Mouse (Mus musculus): ENCODE results near the gene Tomm40l. TPM values are rescaled to one million over a fixed set of nuclear protein-coding genes. Genes with fewer than 3 reads are reported as not detected.

Gene Tomm40l
- polyA plus RNA-seq, 1 experiment from 2014 or later, result 33.9 TPM

- Histone ChIP-seq H3K9ac (peak overlapping the region; percentile 51), H3K27ac (no peak overlapping the region), H3K36me3 (no peaks in the 10 kb centered on the region), H3K9me3 (no peaks in the 10 kb centered on the region), H3K4me2 (replicated peaks) (peak overlapping the region; percentile 74), H3K4me1 (peaks cover 9% of the 10 kb centered on the region), H3K4me3 (peak overlapping the region; percentile 56), H3K27me3 (no peaks in the 10 kb centered on the region)
- no peak for ATAC-seq (ENCODE audit: insufficient number of reproducible peaks, insufficient read depth, low FRiP score, low TSS enrichment)
- WGBS, result 6% methylated on average over 22 of the region's 22 CpGs
Observed at GRCm38 (mm10) chr1:171221281-171222193, 777 bp downstream of the Tomm40l start.

- Histone ChIP-seq H3K4me2 (replicated peaks) (peak overlapping the region; percentile 74), H3K27me3 (no peaks in the 10 kb centered on the region), H3K36me3 (no peaks in the 10 kb centered on the region), H3K4me3 (peak overlapping the region; percentile 56; the same call in 1 of the 2 replicates), H3K4me1 (peaks cover 9% of the 10 kb centered on the region), H3K9me3 (no peaks in the 10 kb centered on the region), H3K9ac (peak overlapping the region; percentile 19; the same call in 1 of the 2 replicates), H3K27ac (no peak overlapping the region)
- peak; percentile 17; the same call in 1 of the 2 replicates for ATAC-seq (ENCODE audit: insufficient number of reproducible peaks, insufficient read depth, low FRiP score, low TSS enrichment)
- 9% methylated on average over 10 of the region's 10 CpGs for WGBS
Observed at GRCm38 (mm10) chr1:171220871-171221270, 1.4 kb downstream of the Tomm40l start.

- no peak overlapping the region for H3K4me3 ChIP-seq
- H3K9me3 ChIP-seq, result no peaks in the 10 kb centered on the region
- no peaks in the 10 kb centered on the region for H3K36me3 ChIP-seq
- no peak overlapping the region for H3K27ac ChIP-seq
- peaks cover 6% of the 10 kb centered on the region for H3K4me1 ChIP-seq
- no peaks in the 10 kb centered on the region for H3K27me3 ChIP-seq
- no peak overlapping the region for H3K4me2 ChIP-seq (replicated peaks)
- H3K9ac ChIP-seq, result no peak overlapping the region
- no peak for ATAC-seq (ENCODE audit: insufficient number of reproducible peaks, insufficient read depth, low FRiP score, low TSS enrichment)
- 90% methylated on average over 18 of the region's 18 CpGs for WGBS
Observed at GRCm38 (mm10) chr1:171216241-171216955, 5.9 kb downstream of the Tomm40l start.

- Histone ChIP-seq H3K36me3 (no peaks in the 10 kb centered on the region), H3K4me1 (no peaks in the 10 kb centered on the region), H3K4me2 (replicated peaks) (no peak within 1 kb of the TSS), H3K27ac (no peak within 1 kb of the TSS), H3K4me3 (no peak within 1 kb of the TSS), H3K9me3 (no peaks in the 10 kb centered on the region), H3K27me3 (no peaks in the 10 kb centered on the region), H3K9ac (no peak within 1 kb of the TSS)
- WGBS, result 69% methylated on average over 10 of the region's 10 CpGs
- ATAC-seq (ENCODE audit: insufficient number of reproducible peaks, insufficient read depth, low FRiP score, low TSS enrichment), result no peak
Observed at GRCm38 (mm10) chr1:171213801-171214496, 8.4 kb downstream of the Tomm40l start, which contains the start of gene Nr1i3. Gene Nr1i3 (plus strand): TSS chr1:171213970.

- no peaks in the 10 kb centered on the region for H3K27me3 ChIP-seq
- no peak overlapping the region for H3K4me2 ChIP-seq (replicated peaks)
- H3K27ac ChIP-seq, result no peak overlapping the region
- no peaks in the 10 kb centered on the region for H3K36me3 ChIP-seq
- WGBS, result 42% methylated on average over 3 of the region's 3 CpGs
- no peak overlapping the region for H3K9ac ChIP-seq
- H3K4me3 ChIP-seq, result no peak overlapping the region
- H3K9me3 ChIP-seq, result no peaks in the 10 kb centered on the region
- no peak for ATAC-seq (ENCODE audit: insufficient number of reproducible peaks, insufficient read depth, low FRiP score, low TSS enrichment)
- H3K4me1 ChIP-seq, result no peaks in the 10 kb centered on the region
Observed at GRCm38 (mm10) chr1:171212854-171213253, 9.5 kb downstream of the Tomm40l start.

GRCm38 (mm10) chr1:171209409-171209808 is 12.9 kb downstream of the Tomm40l start:
- no peak overlapping the region for H3K4me2 ChIP-seq (replicated peaks)
- no peak overlapping the region for H3K27ac ChIP-seq
- no peaks in the 10 kb centered on the region for H3K9me3 ChIP-seq
- ATAC-seq (ENCODE audit: insufficient number of reproducible peaks, insufficient read depth, low FRiP score, low TSS enrichment), result no peak
- no peaks in the 10 kb centered on the region for H3K4me1 ChIP-seq
- H3K9ac ChIP-seq, result no peak overlapping the region
- no peaks in the 10 kb centered on the region for H3K36me3 ChIP-seq
- WGBS, result 24% methylated on average over 4 of the region's 4 CpGs
- no peaks in the 10 kb centered on the region for H3K27me3 ChIP-seq
- no peak overlapping the region for H3K4me3 ChIP-seq

GRCm38 (mm10) chr1:171205704-171206493 is 16.4 kb downstream of the Tomm40l start:
- Histone ChIP-seq H3K4me2 (replicated peaks) (no peak overlapping the region), H3K9ac (no peak overlapping the region), H3K4me3 (no peak overlapping the region), H3K27me3 (no peaks in the 10 kb centered on the region), H3K36me3 (no peaks in the 10 kb centered on the region), H3K9me3 (no peaks in the 10 kb centered on the region), H3K4me1 (no peaks in the 10 kb centered on the region), H3K27ac (no peak overlapping the region)
- no peak for ATAC-seq (ENCODE audit: insufficient number of reproducible peaks, insufficient read depth, low FRiP score, low TSS enrichment)
- WGBS, result 78% methylated on average over 6 of the region's 6 CpGs

- H3K27me3 ChIP-seq, result 0 out of 2 replicates have a peak, but pooled peaks cover under 1% of the 10 kb centered on the region
Observed at GRCm38 (mm10) chr1:171204249-171204644, 18.1 kb downstream of the Tomm40l start.

GRCm38 (mm10) chr1:171203471-171204248 is 18.7 kb downstream of the Tomm40l start:
- Histone ChIP-seq H3K4me2 (replicated peaks) (no peak overlapping the region), H3K27me3 (0 out of 2 replicates have a peak, but pooled peaks cover 7% of the 10 kb centered on the region), H3K9ac (no peak overlapping the region), H3K9me3 (no peaks in the 10 kb centered on the region), H3K36me3 (no peaks in the 10 kb centered on the region), H3K27ac (no peak overlapping the region), H3K4me1 (no peaks in the 10 kb centered on the region), H3K4me3 (no peak overlapping the region)
- no peak for ATAC-seq (ENCODE audit: insufficient number of reproducible peaks, insufficient read depth, low FRiP score, low TSS enrichment)
- 51% methylated on average over 10 of the region's 11 CpGs for WGBS

More at GRCm38 (mm10) chr1:171204249-171204644, 18.1 kb downstream of the Tomm40l start:
- WGBS, result 57% methylated on average over 7 of the region's 7 CpGs
- no peak for ATAC-seq (ENCODE audit: insufficient number of reproducible peaks, insufficient read depth, low FRiP score, low TSS enrichment)
- Histone ChIP-seq H3K9me3 (no peaks in the 10 kb centered on the region), H3K9ac (no peak overlapping the region), H3K36me3 (no peaks in the 10 kb centered on the region), H3K4me1 (no peaks in the 10 kb centered on the region), H3K27ac (no peak overlapping the region), H3K4me3 (no peak overlapping the region), H3K4me2 (replicated peaks) (no peak overlapping the region)

- Histone ChIP-seq H3K9ac (no peak overlapping the region), H3K27ac (no peak overlapping the region), H3K4me3 (no peak overlapping the region), H3K36me3 (no peaks in the 10 kb centered on the region), H3K4me1 (peaks cover 2% of the 10 kb centered on the region; the same call in 1 of the 2 replicates), H3K27me3 (peaks cover 26% of the 10 kb centered on the region), H3K4me2 (replicated peaks) (no peak overlapping the region), H3K9me3 (no peaks in the 10 kb centered on the region)
- ATAC-seq (ENCODE audit: insufficient number of reproducible peaks, insufficient read depth, low FRiP score, low TSS enrichment), result no peak
- 97% methylated on average over 1 of the region's 1 CpGs for WGBS
Observed at GRCm38 (mm10) chr1:171200769-171201168, 21.5 kb downstream of the Tomm40l start.
